Mouse (Mus musculus) erythroblast, embryonic 14.5 days (primary cell): ENCODE measurements at regions not wholly inside any gene's neighbourhood (a gene's known extent, or its start where the extent isn't known, plus 50 kb on each side); places are given as distances from the start of the nearest gene placed in this dataset.

Source experiments
- GATA1 ChIP-seq: IDR thresholded peaks from 2 replicates; pipeline ENCODE4 v1.6.1; 2012; ENCODE audit warnings: low read length, inconsistent platforms, mixed read lengths
- TAL1 ChIP-seq: IDR thresholded peaks from 3 replicates; pipeline ENCODE4 v1.6.1; 2012; ENCODE audit warnings: low read length, inconsistent platforms, mixed read lengths

DNA sequence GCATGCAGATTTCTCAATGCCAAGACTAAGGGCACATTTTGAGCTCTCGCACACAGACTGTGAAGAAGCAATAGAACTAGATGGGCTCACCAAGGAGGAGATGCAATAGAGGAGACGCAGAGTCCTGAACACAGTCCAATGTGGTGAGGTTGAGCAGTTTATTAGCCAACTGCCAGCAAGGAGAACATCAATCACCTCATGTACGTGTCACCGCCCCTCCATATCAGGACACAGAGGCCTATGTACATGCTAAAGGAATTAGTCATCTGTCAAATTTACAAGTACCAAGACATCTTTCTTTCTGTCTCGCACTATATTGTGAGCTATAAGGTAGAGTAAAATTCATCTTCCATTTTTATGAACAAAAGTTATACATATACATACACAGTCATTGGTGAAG, 1228.9 kb downstream of the Gsdmc2 start:
- TF ChIP-seq TAL1 (no peak), GATA1 (no peak)
